Mouse (Mus musculus): ENCODE data around the gene Pzp.

- TF ChIP-seq CHD1 (IDR thresholded peaks at IDR 0.05; ENCODE audit: low read depth, low read length) (no peak), CTCF (conservative IDR thresholded peaks at IDR 0.05 in 1 of 2, IDR thresholded peaks at IDR 0.05 in 1 of 2; ENCODE audit: low read depth in 2 of 2, low read length in 2 of 2) (no peak), POLR2A (IDR thresholded peaks at IDR 0.05; ENCODE audit: low read depth, low read length) (no peak), ZNF384 (IDR thresholded peaks at IDR 0.05; ENCODE audit: low read depth, low read length) (no peak), MAX (IDR thresholded peaks at IDR 0.05; ENCODE audit: low read length) (no peak), USF2 (conservative IDR thresholded peaks at IDR 0.05; ENCODE audit: low read depth, low read length) (no peak), POLR2AphosphoS2 (IDR thresholded peaks at IDR 0.05; ENCODE audit: low read depth, low read length) (no peak), EP300 (IDR thresholded peaks at IDR 0.05; ENCODE audit: low read length) (peak; percentile 60), NELFE (IDR thresholded peaks at IDR 0.05; ENCODE audit: low read depth, low read length) (no peak), E2F4 (IDR thresholded peaks at IDR 0.05; ENCODE audit: insufficient replicate concordance, low read depth, low read length) (no peak), GABPA (IDR thresholded peaks at IDR 0.05; ENCODE audit: insufficient replicate concordance, low read depth, low read length) (no peak), MXI1 (IDR thresholded peaks at IDR 0.05; ENCODE audit: low read depth, low read length) (no peak), USF1 (IDR thresholded peaks at IDR 0.05; ENCODE audit: low read depth, low read length) (no peak)
Measured at GRCm38 (mm10) chr6:128549463-128550452, 23.2 kb upstream of the Pzp start.
